Mouse (Mus musculus) limb, embryonic 10.5 days (tissue): ENCODE data around the gene Sdhaf4. TPM values are rescaled to one million over a fixed set of nuclear protein-coding genes. Genes with fewer than 3 reads are reported as not detected.
"Not testable (repeated sequence)": the region's sequence is repeated elsewhere in the genome, so short reads cannot be mapped to it uniquely, and the experiment has no call there.

ENCODE experiments used
- DNase-seq: peaks from one replicate; pipeline ENCODE4 v3.0.0-alpha.2; 2017; ENCODE audit warnings: low spot score
- H3K27ac ChIP-seq: fragments of 300-500 bp; sonication (generic); 2 replicates; pipeline ENCODE4 v1.5.1; 2016; ENCODE audit warnings: mild to moderate bottlenecking
- H3K27me3 ChIP-seq: fragments of 300-500 bp; sonication (generic); 2 replicates; pipeline ENCODE4 v1.6.1; 2016; ENCODE audit warnings: low read depth, mild to moderate bottlenecking; ENCODE audit not compliant: poor library complexity, severe bottlenecking
- H3K36me3 ChIP-seq: fragments of 300-500 bp; sonication (generic); 2 replicates; pipeline ENCODE4 v1.6.1; 2016; ENCODE audit warnings: mild to moderate bottlenecking, moderate library complexity
- H3K4me1 ChIP-seq: fragments of 300-500 bp; sonication (generic); 2 replicates; pipeline ENCODE4 v1.6.1; 2016
- H3K4me3 ChIP-seq: fragments of 300-500 bp; sonication (generic); 2 replicates; pipeline ENCODE4 v1.5.1; 2016; ENCODE audit warnings: mild to moderate bottlenecking, moderate library complexity
- H3K9me3 ChIP-seq: fragments of 300-500 bp; sonication (generic); replicated peaks from 2 replicates; pipeline ENCODE4 v1.6.1; 2016; ENCODE audit warnings: mild to moderate bottlenecking
- WGBS: fragments of 180-500 bp; shearing (Covaris S2); methylation state at CpG from one replicate; pipeline ENCODE4 v1.1.7; 2016; 5-methylcytosine and 5-hydroxymethylcytosine counted together
- polyA plus RNA-seq: library from polyadenylated mRNA; unstranded; fragments of >200 nt; fragmentation: Nextera tagmentation; extraction: Ambion mirVana; gene quantifications from 2 replicates; pipeline ENCODE4 v1.2.1, GENCODE M21; 2016

Gene Sdhaf4
- polyA plus RNA-seq, 1 experiment from 2014 or later = 79.7 TPM

DNA sequence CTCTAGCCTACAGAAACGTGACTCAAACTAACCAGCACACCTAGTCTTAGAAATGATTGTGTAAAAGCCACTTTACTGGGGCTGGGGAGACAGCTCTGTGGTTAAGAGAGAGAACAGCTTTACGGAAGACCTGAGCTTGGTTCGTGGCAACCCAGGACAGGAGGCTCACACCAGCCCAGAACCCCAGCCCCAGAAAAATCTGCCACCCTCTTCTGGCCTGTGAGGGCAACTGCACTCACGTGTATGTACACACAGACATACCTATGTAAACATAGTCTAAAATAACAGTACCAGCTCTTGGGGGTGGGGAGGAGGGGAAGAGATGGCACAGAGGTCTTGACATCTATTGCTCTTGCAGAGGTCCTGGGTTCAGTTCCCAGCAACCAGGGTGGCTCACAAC lies 10.0 kb downstream of the Sdhaf4 start:
- no peak overlapping the region for H3K27ac ChIP-seq

DNA sequence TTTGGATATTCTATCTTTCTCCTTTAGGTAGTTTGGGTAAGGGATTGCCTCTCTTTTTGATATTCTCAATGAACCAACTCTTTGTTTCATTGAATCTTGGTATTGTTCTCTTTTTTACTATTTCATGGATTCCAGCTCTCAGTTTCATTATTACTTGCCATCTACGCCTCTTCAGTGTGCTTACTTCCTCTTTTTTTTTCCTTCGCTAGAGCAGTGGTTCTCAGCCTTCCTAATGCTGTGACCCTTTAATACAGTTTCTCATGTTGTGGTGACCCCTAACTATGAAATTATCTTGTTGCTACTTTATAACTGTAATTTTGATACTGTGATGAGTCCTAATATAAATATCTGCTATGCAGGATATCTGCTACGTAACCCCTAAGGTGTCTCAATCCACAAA lies 22.3 kb downstream of the Sdhaf4 start:
- Histone ChIP-seq H3K36me3 (no peaks in the 10 kb centered on the region), H3K27ac (no peak overlapping the region), H3K9me3 (no peaks in the 10 kb centered on the region), H3K27me3 (no peaks in the 10 kb centered on the region), H3K4me1 (no peaks in the 10 kb centered on the region), H3K4me3 (no peak overlapping the region)
- WGBS = 93% methylated on average over 3 of the region's 3 CpGs
- no peak for DNase-seq

More for the DNA sequence above, 10.0 kb downstream of the Sdhaf4 start:
- 94% methylated on average over 4 of the region's 4 CpGs for WGBS
- Histone ChIP-seq H3K4me1 (no peaks in the 10 kb centered on the region), H3K27me3 (no peaks in the 10 kb centered on the region), H3K36me3 (peaks cover 33% of the 10 kb centered on the region), H3K4me3 (no peak overlapping the region), H3K9me3 (no peaks in the 10 kb centered on the region)
- DNase-seq = no peak

DNA sequence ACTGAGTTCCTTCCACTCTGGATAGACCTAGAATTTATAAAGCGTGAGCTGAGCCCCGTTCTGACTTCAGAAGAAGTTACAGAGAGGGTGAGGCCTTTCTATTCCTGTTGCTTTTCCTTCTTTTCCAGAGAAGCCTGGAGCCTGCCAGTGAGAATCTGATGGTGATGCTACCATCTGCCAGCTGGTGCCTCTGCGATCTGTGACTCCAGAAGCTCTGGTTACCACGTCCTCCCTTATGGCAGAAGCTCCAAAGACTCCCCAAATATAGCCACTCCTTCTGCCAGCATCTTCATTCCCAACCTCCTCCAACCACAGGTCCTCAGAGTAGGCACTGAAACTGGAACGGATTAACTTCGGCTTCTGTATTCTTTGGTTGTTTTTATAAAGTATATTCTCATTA lies 27.2 kb downstream of the Sdhaf4 start:
- DNase-seq = no peak
- H3K4me3 ChIP-seq = no peak overlapping the region
- H3K36me3 ChIP-seq = no peaks in the 10 kb centered on the region
- WGBS = 87% methylated on average over 6 of the region's 6 CpGs
- no peak overlapping the region for H3K27ac ChIP-seq
- no peaks in the 10 kb centered on the region for H3K9me3 ChIP-seq
- H3K27me3 ChIP-seq = no peaks in the 10 kb centered on the region
- H3K4me1 ChIP-seq = peaks cover 10% of the 10 kb centered on the region

DNA sequence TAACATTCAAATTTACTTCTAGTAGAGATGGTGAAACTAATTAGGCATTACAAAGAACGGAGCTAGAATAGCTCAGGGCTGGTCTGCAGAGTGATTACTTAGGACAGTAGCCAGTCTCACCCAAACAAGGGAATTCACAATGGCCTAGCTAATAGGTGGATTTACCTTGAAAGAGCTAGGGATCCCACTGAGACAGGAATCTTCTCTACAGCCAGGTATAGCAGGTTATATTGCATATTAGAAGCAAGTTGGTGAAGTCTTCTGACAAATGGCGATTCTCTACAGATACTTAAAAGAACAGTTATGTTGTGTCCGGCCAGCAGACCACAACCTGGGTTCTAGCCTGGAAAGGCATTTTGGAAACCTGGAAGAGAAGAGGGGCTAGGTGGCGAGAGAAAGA lies 34.3 kb downstream of the Sdhaf4 start:
- not testable (repeated sequence) for H3K27ac ChIP-seq, H3K9me3 ChIP-seq, H3K4me3 ChIP-seq, H3K27me3 ChIP-seq, H3K36me3 ChIP-seq, H3K4me1 ChIP-seq, DNase-seq
- 92% methylated on average over 4 of the region's 4 CpGs for WGBS

DNA sequence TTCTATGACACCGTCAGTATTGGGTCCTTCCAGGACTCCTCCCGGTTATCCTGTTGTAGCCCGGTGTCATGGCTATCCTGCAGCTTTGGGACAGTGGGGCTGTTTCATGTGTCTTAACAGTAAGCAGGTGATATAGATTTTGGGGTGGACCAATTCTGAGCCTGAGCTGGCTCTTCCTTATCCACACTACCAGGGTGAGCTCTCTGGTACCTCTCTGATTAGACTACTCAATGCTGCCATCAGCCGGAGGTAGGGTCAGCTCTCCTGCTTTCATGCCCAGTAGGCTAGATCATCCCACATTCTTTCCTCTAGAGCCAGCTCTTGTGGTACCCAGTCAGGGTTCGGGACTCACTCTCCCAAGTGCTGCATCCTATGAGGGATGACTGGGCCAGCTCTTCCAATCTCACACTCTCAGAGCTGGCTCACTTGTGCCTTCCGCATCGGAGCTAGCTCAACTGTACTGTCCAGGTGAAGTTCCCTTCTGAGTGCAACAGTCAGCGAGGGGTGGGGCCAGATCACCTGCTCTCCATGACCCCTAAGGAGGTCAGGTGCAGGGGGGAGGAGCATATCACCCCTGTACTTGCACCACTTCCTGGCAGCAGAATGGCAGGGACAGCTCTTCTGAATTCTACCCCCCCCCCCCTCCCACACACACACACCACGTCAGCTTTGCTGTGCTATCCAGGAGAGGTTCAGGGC lies 37.3 kb downstream of the Sdhaf4 start:
- WGBS = 90% methylated on average over 9 of the region's 9 CpGs
- no peaks in the 10 kb centered on the region for H3K36me3 ChIP-seq
- no peaks in the 10 kb centered on the region for H3K4me1 ChIP-seq
- no peak overlapping the region for H3K4me3 ChIP-seq
- no peaks in the 10 kb centered on the region for H3K9me3 ChIP-seq
- no peak for DNase-seq
- no peaks in the 10 kb centered on the region for H3K27me3 ChIP-seq
- no peak overlapping the region for H3K27ac ChIP-seq

DNA sequence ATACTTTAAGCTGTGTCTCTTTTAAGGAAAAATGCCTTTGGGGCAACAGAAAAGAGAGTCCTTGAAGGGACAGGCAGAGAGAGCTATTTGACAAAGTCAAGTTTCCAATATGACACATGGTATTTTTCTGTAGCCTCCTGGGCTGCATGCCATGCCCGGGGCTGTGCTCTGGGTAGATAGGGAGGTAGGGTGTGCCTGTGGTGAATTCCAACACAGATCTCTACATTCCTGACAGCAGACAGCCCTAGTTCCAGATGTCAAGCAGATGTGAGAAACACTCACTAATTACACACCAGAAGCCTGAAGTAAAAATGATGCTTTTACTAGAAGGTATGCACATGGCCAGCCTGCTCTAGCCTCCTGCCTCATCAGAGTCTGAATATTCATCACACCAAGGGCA lies 39.2 kb downstream of the Sdhaf4 start:
- no peaks in the 10 kb centered on the region for H3K9me3 ChIP-seq
- 52% methylated on average over 1 of the region's 1 CpGs for WGBS
- no peak for DNase-seq
- no peaks in the 10 kb centered on the region for H3K4me1 ChIP-seq
- H3K27me3 ChIP-seq = no peaks in the 10 kb centered on the region
- no peak overlapping the region for H3K4me3 ChIP-seq
- no peaks in the 10 kb centered on the region for H3K36me3 ChIP-seq
- no peak overlapping the region for H3K27ac ChIP-seq

DNA sequence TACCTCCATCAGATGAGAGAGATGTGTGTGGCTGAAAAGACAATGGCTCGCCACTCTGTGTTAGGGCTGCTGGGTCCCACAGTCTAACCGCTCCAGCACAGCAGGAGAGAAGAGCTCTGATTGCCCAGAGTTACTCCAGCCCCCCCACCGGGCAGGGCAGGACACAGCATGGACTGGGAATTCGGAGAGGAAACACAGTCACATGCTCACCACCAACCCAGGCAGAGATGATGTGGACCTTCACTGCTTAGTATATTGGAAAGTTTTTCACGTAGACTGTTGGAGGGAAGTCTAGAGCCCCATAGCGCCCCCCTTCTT lies 46.1 kb downstream of the Sdhaf4 start:
- peaks cover 9% of the 10 kb centered on the region for H3K4me1 ChIP-seq
- DNase-seq = peak; percentile 41
- H3K4me3 ChIP-seq = peak overlapping the region; percentile 45
- H3K27ac ChIP-seq = peak overlapping the region; percentile 56; the same call in 1 of the 2 replicates
- 21% methylated on average over 6 of the region's 6 CpGs for WGBS
- no peaks in the 10 kb centered on the region for H3K27me3 ChIP-seq
- no peaks in the 10 kb centered on the region for H3K9me3 ChIP-seq
- H3K36me3 ChIP-seq = no peaks in the 10 kb centered on the region

DNA sequence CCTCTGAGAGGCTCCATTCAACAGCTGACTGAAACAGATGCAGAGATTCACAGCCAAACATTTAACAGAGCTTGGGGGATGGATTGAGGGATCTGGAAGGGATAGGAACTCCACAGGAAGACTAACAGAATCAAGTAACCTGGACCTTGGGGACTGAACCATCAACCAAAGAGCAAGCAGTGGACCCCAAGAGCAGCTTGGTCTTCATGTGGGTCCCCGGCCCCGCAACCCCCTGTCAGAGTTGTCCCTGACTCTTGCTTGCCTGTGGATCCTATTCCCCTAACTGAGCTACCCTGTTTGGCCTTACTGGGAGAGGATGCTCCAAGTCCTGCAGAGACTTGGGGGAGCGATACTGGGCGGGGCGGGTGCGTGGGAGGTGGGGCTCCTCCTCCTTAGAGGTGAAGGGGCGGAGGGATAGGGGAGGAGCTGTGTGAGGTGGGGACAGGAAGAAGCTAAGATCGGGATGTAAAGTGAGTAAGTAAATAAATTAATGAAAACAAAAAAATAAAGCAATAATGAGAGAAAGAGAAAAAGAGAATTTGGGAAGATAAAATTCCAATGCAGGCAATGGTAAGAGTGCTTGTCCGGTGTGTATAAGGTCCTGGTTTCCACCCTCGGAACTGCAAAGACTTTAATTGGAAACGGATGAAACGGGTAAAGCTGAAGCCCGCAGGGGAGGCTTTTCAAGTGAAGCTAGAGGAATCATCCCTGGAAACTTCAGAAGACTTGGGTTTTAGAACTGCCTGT lies 46.6 kb downstream of the Sdhaf4 start:
- H3K36me3 ChIP-seq = no peaks in the 10 kb centered on the region
- H3K27ac ChIP-seq = peak overlapping the region; percentile 56; the same call in 1 of the 2 replicates
- H3K4me1 ChIP-seq = peaks cover 9% of the 10 kb centered on the region
- 13% methylated on average over 13 of the region's 13 CpGs for WGBS
- peak overlapping the region; percentile 45 for H3K4me3 ChIP-seq
- no peaks in the 10 kb centered on the region for H3K9me3 ChIP-seq
- peak; percentile 55 for DNase-seq
- no peaks in the 10 kb centered on the region for H3K27me3 ChIP-seq

DNA sequence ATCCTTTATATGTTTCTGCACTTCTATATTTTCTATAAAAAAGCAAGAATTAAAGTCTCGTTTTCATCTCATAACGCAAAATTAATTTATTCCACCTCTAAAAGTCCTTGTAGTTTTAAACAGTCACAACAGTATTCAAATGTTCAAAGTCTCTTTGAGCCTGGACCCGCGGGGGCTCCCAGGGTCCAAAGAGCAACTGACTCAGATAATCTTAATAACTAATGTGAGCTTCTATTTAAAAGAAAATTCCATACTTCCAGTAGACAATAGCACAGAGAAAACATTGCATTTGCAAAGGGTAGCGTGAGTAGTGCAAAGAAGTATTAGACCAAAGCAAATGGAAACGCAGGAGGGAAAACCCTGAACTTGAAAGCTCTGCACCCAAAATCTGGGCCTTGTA lies 47.4 kb downstream of the Sdhaf4 start:
- Histone ChIP-seq H3K9me3 (no peaks in the 10 kb centered on the region), H3K27me3 (no peaks in the 10 kb centered on the region), H3K36me3 (no peaks in the 10 kb centered on the region), H3K4me1 (peaks cover 9% of the 10 kb centered on the region), H3K4me3 (no peak overlapping the region), H3K27ac (no peak overlapping the region)
- DNase-seq = no peak
- 96% methylated on average over 6 of the region's 6 CpGs for WGBS

DNA sequence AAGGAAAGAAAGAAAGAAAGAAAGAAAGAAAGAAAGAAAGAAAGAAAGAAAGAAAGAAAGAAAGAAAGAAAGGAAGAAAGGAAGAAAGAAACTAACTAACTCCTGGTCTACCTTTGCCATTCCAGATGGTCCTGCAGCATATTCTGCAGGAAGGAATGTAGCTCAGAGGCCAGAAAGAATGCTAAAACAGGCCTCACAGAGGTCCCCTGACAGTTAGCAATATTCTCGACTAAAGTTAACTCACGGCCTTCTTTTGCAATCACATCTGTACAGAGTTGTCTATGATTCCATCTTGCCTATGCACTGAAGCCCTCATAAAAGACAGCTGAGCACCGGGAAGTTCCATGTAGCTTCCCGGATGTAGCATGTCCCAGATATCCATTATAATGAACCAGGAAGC lies 49.9 kb downstream of the Sdhaf4 start:
- Histone ChIP-seq H3K4me1 (peaks cover 9% of the 10 kb centered on the region), H3K27ac (no peak overlapping the region), H3K27me3 (no peaks in the 10 kb centered on the region), H3K9me3 (no peaks in the 10 kb centered on the region), H3K36me3 (no peaks in the 10 kb centered on the region), H3K4me3 (no peak overlapping the region)
- no peak for DNase-seq
- WGBS = 92% methylated on average over 4 of the region's 4 CpGs

DNA sequence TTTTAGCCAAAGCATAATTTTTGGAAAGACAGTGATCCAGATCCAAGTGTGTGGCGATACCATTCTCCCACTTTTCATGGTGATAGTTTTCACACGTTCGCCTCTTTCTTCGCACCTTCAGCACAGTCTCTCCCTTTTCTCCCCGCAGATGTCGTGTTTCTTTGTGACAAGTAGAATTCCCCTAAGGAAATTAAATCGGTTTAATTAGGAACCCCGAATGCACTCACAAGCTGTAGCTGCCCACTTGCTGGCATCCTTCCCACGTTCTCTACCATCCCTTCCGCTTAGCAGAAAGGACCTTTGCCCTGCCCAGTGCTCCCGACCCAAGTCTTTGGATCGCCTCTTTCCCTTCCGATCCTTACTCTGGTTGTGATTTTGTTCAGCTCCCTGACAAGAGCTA lies 51.5 kb downstream of the Sdhaf4 start:
- peaks cover 3% of the 10 kb centered on the region for H3K4me1 ChIP-seq
- no peak overlapping the region for H3K27ac ChIP-seq
- DNase-seq = no peak
- no peaks in the 10 kb centered on the region for H3K9me3 ChIP-seq
- H3K36me3 ChIP-seq = no peaks in the 10 kb centered on the region
- H3K27me3 ChIP-seq = no peaks in the 10 kb centered on the region
- H3K4me3 ChIP-seq = no peak overlapping the region
- WGBS = 81% methylated on average over 13 of the region's 13 CpGs

DNA sequence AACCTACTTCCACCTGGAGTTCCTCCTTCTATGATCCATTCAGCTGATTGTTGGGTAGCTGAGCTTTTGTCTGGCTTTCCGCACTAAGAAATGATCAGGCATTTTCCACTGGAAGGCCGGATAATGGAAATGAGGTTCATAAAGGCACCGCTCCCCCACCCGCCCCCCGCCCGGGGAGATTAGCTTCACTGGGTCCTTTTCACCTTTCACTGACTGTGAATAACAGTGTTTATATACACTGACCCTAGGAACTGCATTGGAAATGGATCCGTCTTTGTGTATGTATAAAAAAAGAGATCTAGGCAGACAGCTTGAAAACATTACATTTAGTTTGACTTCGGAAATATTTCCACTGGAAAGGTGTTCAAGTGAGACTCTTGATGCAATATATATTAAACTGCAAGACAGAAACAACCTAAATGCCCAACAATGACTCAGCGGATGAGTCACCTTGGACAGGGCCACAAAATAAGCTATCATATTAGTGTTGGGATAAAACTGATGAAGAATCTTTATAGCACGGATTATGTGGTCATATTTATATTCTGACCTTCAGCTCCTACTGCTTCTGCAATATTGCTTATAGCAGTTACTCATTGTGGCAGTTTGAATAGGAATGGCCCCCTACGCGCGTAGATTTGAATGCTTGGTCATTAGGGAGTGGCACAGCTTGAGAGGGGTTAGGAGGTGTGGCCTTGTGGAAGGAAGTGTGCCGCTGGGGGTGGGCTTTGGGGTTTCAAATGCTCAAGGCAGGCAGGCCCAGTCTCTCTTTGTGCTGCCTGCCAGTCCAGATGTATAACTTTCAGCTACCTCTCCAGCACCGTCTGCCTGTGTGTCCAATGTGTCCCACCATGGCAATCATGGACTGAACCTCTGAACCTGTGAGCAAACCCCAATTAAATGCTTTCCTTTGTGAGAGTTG lies 56.4 kb downstream of the Sdhaf4 start:
- no peaks in the 10 kb centered on the region for H3K36me3 ChIP-seq
- H3K27ac ChIP-seq = no peak overlapping the region
- WGBS = 90% methylated on average over 15 of the region's 15 CpGs
- H3K4me1 ChIP-seq = no peaks in the 10 kb centered on the region
- no peak overlapping the region for H3K4me3 ChIP-seq
- no peaks in the 10 kb centered on the region for H3K9me3 ChIP-seq
- no peaks in the 10 kb centered on the region for H3K27me3 ChIP-seq
- DNase-seq = no peak

DNA sequence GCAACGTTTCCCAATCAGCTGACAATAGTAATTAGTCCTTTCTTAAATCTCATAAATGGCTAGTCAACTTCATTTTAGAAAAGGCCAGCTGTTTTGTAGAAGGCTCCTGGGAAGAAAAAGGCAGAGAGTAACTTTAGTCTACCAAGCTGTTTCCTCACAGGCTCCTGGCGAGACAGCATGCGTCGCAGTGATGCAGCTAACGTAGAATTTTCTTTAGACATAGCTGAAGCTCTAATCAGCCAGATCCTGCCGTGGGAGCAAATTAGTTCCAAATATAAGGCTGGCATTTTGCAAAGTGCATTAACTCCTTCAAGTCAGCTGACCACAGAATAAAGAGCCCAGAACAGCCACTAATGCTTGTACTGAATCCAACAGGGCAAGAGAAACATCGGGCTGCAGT lies 57.2 kb downstream of the Sdhaf4 start:
- Histone ChIP-seq H3K27ac (no peak overlapping the region), H3K27me3 (no peaks in the 10 kb centered on the region), H3K4me1 (no peaks in the 10 kb centered on the region), H3K4me3 (no peak overlapping the region), H3K9me3 (no peaks in the 10 kb centered on the region), H3K36me3 (no peaks in the 10 kb centered on the region)
- 84% methylated on average over 7 of the region's 7 CpGs for WGBS
- DNase-seq = no peak
